Mouse (Mus musculus): Measurements from ENCODE around the gene Rhox9. TPM values are rescaled to one million over a fixed set of nuclear protein-coding genes. Genes with fewer than 3 reads are reported as not detected.
A peak's percentile ranks its signal among the peaks of the same experiment; 100 is the strongest.
"Not testable (repeated sequence)": the region's sequence is repeated elsewhere in the genome, so short reads cannot be mapped to it uniquely, and the experiment has no call there.

Rhox9 gene
- total RNA-seq (2012; rRNA removed) = not detected in 2 replicates
- polyA plus RNA-seq (2012; ENCODE audit: insufficient read depth in 1 of 2, insufficient read length in 2 of 2, low read depth in 1 of 2, low replicate concordance in 2 of 2, missing spikeins in 1 of 2) = not detected

DNA sequence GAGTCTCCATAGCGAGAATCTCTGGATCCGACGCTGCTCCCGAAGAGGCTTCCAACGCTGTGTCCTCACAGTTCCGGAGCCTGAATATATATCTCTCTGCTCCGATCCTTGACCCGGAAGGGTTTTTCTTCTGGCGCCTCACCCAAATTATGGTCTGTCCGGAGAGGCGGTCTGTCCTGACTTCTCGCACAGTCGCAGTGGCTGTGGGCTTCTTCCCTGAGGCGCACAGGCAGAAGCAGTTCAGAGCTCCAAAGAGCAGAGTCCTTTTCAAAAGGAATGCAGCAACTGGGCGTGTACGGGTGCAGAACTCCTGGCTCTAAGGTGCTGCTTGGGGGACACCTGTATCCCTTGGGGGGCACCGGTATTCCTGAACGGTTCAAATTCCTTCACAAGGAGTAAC lies at the start of gene Rhox9:
Gene Rhox9, minus strand, starts transcription at position 101 of the 400 bp plus-strand sequence.
- not testable (repeated sequence) for H3K4me3 ChIP-seq (ENCODE audit: control insufficient read depth in 1 of 2, insufficient read depth in 1 of 2, low read depth in 2 of 2, low read length in 2 of 2); DNase-seq (ENCODE audit: low read depth, low spot score)

DNA sequence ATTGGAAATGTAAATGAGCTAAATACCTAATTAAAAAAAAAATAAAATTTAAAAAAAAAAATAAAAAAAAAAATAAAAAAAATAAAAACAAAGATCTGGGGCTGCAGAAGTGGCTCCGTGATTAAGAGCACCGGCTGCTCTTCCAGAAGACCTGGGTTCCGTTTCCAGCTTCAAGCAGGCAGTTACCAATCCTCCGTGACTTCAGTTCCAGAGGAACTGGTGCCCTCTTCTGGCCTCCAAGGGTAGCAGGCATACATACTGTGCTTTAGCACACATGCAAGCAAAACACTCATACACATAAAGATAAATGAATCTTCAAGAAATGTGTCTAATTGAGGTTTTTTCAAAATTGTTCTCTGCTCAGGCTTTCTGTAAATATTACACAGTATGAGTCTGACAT lies 14.7 kb upstream of the Rhox9 start:
- Histone ChIP-seq H3K36me3 (ENCODE audit: control insufficient read depth in 1 of 2, insufficient read depth in 2 of 2, low read length in 2 of 2) (no peaks in the 10 kb centered on the region), H3K79me2 (ENCODE audit: control insufficient read depth, insufficient read depth, low read length, poor library complexity) (no peaks in the 10 kb centered on the region), H3K4me1 (ENCODE audit: control insufficient read depth in 1 of 2, insufficient read depth in 2 of 2, low read length in 2 of 2) (no peaks in the 10 kb centered on the region), H3K4me3 (ENCODE audit: control insufficient read depth in 1 of 2, insufficient read depth in 1 of 2, low read depth in 2 of 2, low read length in 2 of 2) (no peak overlapping the region), H3K27me3 (ENCODE audit: control insufficient read depth in 1 of 2, insufficient read depth in 2 of 2, low read length in 2 of 2) (no peaks in the 10 kb centered on the region), H3K9ac (ENCODE audit: control insufficient read depth, low read depth, low read length, poor library complexity, severe bottlenecking) (no peak overlapping the region), H3K27ac (ENCODE audit: control insufficient read depth, low read depth, low read length) (no peak overlapping the region), H3K9me3 (replicated peaks; ENCODE audit: insufficient read depth, low read length) (no peaks in the 10 kb centered on the region)
- peak; percentile 1 for DNase-seq (ENCODE audit: low read depth, low spot score)
- TF ChIP-seq TBP (IDR thresholded peaks at IDR 0.05; ENCODE audit: low read depth, low read length) (no peak), POLR2A (IDR thresholded peaks at IDR 0.05; ENCODE audit: control insufficient read depth in 1 of 2, insufficient read depth in 1 of 2, low read depth in 1 of 2, low read length in 2 of 2, poor library complexity in 1 of 2) (no peak), HCFC1 (IDR thresholded peaks at IDR 0.05; ENCODE audit: low read depth, low read length) (no peak), ZMIZ1 (IDR thresholded peaks at IDR 0.05; ENCODE audit: low read depth, low read length) (no peak), CHD2 (IDR thresholded peaks at IDR 0.05; ENCODE audit: low read length) (no peak), BHLHE40 (IDR thresholded peaks at IDR 0.05; ENCODE audit: borderline replicate concordance, low read depth, low read length) (no peak), TAL1 (IDR thresholded peaks at IDR 0.05; ENCODE audit: low read length) (no peak)

More for the DNA sequence above, at the start of gene Rhox9:
- not testable (repeated sequence) for H3K27me3 ChIP-seq (ENCODE audit: control insufficient read depth in 1 of 2, insufficient read depth in 2 of 2, low read length in 2 of 2); H3K9ac ChIP-seq (ENCODE audit: control insufficient read depth, low read depth, low read length, poor library complexity, severe bottlenecking); H3K9me3 ChIP-seq (replicated peaks; ENCODE audit: insufficient read depth, low read length); H3K27ac ChIP-seq (ENCODE audit: control insufficient read depth, low read depth, low read length); H3K79me2 ChIP-seq (ENCODE audit: control insufficient read depth, insufficient read depth, low read length, poor library complexity); H3K4me1 ChIP-seq (ENCODE audit: control insufficient read depth in 1 of 2, insufficient read depth in 2 of 2, low read length in 2 of 2); H3K36me3 ChIP-seq (ENCODE audit: control insufficient read depth in 1 of 2, insufficient read depth in 2 of 2, low read length in 2 of 2)

DNA sequence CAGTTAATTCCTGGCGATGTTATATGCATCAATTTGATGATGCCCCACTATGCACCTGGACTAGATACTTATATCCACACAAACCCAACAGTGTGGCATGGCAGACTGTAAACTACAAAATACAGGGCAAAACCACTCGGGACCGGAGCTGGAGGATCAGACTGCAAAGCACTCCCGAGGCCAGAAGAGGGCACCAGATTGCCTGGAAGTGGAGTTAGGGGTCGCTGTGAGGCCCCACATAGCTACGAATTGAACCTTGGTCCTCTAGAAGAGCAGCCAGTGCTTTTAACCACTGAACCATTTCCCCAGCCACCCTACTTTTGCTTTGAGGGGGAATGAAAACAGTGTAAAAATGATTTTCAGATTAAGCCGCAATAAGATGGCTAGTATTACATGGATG lies 7.0 kb upstream of the Rhox9 start:
- no peak overlapping the region for H3K4me3 ChIP-seq (ENCODE audit: control insufficient read depth in 1 of 2, insufficient read depth in 1 of 2, low read depth in 2 of 2, low read length in 2 of 2)
- H3K36me3 ChIP-seq (ENCODE audit: control insufficient read depth in 1 of 2, insufficient read depth in 2 of 2, low read length in 2 of 2) = no peaks in the 10 kb centered on the region
- H3K9ac ChIP-seq (ENCODE audit: control insufficient read depth, low read depth, low read length, poor library complexity, severe bottlenecking) = no peak overlapping the region
- no peaks in the 10 kb centered on the region for H3K27me3 ChIP-seq (ENCODE audit: control insufficient read depth in 1 of 2, insufficient read depth in 2 of 2, low read length in 2 of 2)
- no peaks in the 10 kb centered on the region for H3K79me2 ChIP-seq (ENCODE audit: control insufficient read depth, insufficient read depth, low read length, poor library complexity)
- no peaks in the 10 kb centered on the region for H3K9me3 ChIP-seq (replicated peaks; ENCODE audit: insufficient read depth, low read length)
- TF ChIP-seq HCFC1 (IDR thresholded peaks at IDR 0.05; ENCODE audit: low read depth, low read length) (no peak), NELFE (IDR thresholded peaks at IDR 0.05; ENCODE audit: low read depth, low read length) (no peak), SMC3 (IDR thresholded peaks at IDR 0.05; ENCODE audit: low read depth, low read length) (no peak), CHD2 (IDR thresholded peaks at IDR 0.05; ENCODE audit: low read length) (no peak), POLR2A (IDR thresholded peaks at IDR 0.05; ENCODE audit: control insufficient read depth in 1 of 2, insufficient read depth in 1 of 2, low read depth in 1 of 2, low read length in 2 of 2, poor library complexity in 1 of 2) (no peak), POLR2AphosphoS5 (IDR thresholded peaks at IDR 0.05; ENCODE audit: borderline replicate concordance, low read depth, low read length) (no peak), TAL1 (IDR thresholded peaks at IDR 0.05; ENCODE audit: low read length) (no peak)
- no peak overlapping the region for H3K27ac ChIP-seq (ENCODE audit: control insufficient read depth, low read depth, low read length)
- DNase-seq (ENCODE audit: low read depth, low spot score) = no peak
- H3K4me1 ChIP-seq (ENCODE audit: control insufficient read depth in 1 of 2, insufficient read depth in 2 of 2, low read length in 2 of 2) = no peaks in the 10 kb centered on the region

All from MEL (cell line).